Mouse (Mus musculus) forebrain, postnatal 0 days (tissue): ENCODE measurements around the gene Phf19. TPM values are rescaled to one million over a fixed set of nuclear protein-coding genes. Genes with fewer than 3 reads are reported as not detected.

Experiments
- ATAC-seq: fragments of 200-750 bp; cut with Nextera tagmentation; 2 replicates; pipeline ENCODE4 v1.8.0; 2017; ENCODE audit warnings: mild to moderate bottlenecking, moderate library complexity
- DNase-seq: peaks from one replicate; pipeline ENCODE4 v3.0.0-alpha.2; 2015
- H3K27ac ChIP-seq: fragments of 300-500 bp; sonication (generic); 2 replicates; pipeline ENCODE4 v1.5.1; 2014; ENCODE audit warnings: low read depth, mild to moderate bottlenecking, antibody characterized with exemption, low read length, moderate library complexity, mixed read lengths
- H3K27me3 ChIP-seq: fragments of 300-500 bp; sonication (generic); 2 replicates; pipeline ENCODE4 v1.6.1; 2014; ENCODE audit warnings: mild to moderate bottlenecking, low read length, mixed read lengths; ENCODE audit not compliant: insufficient read depth
- H3K36me3 ChIP-seq: fragments of 300-500 bp; sonication (generic); 2 replicates; pipeline ENCODE4 v1.6.1; 2014; ENCODE audit warnings: mild to moderate bottlenecking, moderate library complexity; ENCODE audit not compliant: insufficient read depth
- H3K4me1 ChIP-seq: fragments of 300-500 bp; sonication (generic); 2 replicates; pipeline ENCODE4 v1.6.1; 2014; ENCODE audit warnings: antibody characterized with exemption; ENCODE audit not compliant: insufficient read depth
- H3K4me2 ChIP-seq: fragments of 300-500 bp; sonication (generic); 2 replicates; pipeline ENCODE4 v1.6.1; 2014; ENCODE audit warnings: low read depth, mild to moderate bottlenecking, moderate library complexity
- H3K4me3 ChIP-seq: fragments of 300-500 bp; sonication (generic); 2 replicates; pipeline ENCODE4 v1.5.1; 2014; ENCODE audit warnings: low read depth, low read length, mixed read lengths
- H3K9ac ChIP-seq: fragments of 300-500 bp; sonication (generic); 2 replicates; pipeline ENCODE4 v1.6.1; 2014; ENCODE audit warnings: mild to moderate bottlenecking
- H3K9me3 ChIP-seq: fragments of 300-500 bp; sonication (generic); 2 replicates; pipeline ENCODE4 v1.6.1; 2016; ENCODE audit warnings: low read length
- CTCF ChIP-seq: sonication (generic); IDR thresholded peaks from 2 replicates; pipeline ENCODE4 v1.5.1; 2016; ENCODE audit warnings: antibody characterized with exemption, control low read depth, low read depth
- WGBS: fragments of 180-500 bp; shearing (Covaris S2); extraction: QIAGEN DNeasy Blood & Tissue Kit; methylation state at CpG from one replicate; pipeline ENCODE4 v1.1.7; 2014; 5-methylcytosine and 5-hydroxymethylcytosine counted together
- polyA plus RNA-seq: library from polyadenylated mRNA; unstranded; fragments of >200 nt; fragmentation: Nextera tagmentation; extraction: Ambion mirVana; gene quantifications from 2 replicates; pipeline ENCODE4 v1.2.1, GENCODE M21; 2015
- total RNA-seq: library from RNA; depleted of rRNA; stranded (reverse); fragments of >200 nt; gene quantifications from 2 replicates; pipeline ENCODE4 v1.2.3, GENCODE M21; 2014

The Phf19 gene
- total and polyA plus RNA-seq, 2 experiments from 2014 or later = 2.4 to 2.5 TPM

DNA sequence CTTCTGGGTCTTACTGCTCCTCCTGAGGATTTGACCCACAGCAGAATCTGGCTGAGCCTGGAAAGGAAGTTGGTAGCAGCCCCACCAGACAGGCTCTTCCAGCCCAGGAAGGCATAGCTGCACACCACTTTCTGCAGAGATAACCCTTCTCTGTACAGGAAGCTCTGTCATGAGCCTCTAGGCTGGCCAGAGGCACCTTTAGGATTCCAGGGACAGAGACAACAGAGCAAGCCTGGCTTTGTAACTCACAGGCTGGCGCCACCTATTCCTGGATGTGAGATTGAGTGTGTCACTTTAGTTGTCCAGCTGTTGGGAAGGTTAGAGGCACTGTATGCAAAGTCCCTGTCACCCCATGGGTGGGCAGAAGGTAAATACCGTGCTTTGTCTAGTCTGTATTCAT, 1.3 kb upstream of the Phf19 start:
- DNase-seq (no peak), ATAC-seq (no peak)
- Histone ChIP-seq H3K27me3 (peaks cover 13% of the 10 kb centered on the region; the same call in 1 of the 2 replicates), H3K9me3 (no peaks in the 10 kb centered on the region), H3K9ac (no peak overlapping the region), H3K27ac (no peak overlapping the region), H3K36me3 (no peaks in the 10 kb centered on the region), H3K4me3 (no peak overlapping the region), H3K4me1 (no peaks in the 10 kb centered on the region), H3K4me2 (no peak overlapping the region)
- 52% methylated on average over 2 of the region's 2 CpGs for WGBS
- TF ChIP-seq CTCF = no peak

DNA sequence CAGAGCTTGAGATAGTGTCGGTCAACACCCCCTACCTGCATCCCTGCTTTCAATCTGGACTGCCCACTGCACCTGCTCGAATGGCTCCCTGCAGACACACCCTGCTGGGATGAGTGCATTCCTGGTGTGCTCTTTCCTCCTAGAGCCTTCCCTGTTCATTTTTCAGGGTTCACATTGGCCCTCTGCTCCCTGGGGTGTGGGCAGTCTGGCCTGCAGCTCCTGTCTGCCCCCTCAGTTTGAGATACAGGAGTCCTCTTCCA, 927 bp upstream of the Phf19 start:
- WGBS = 23% methylated on average over 2 of the region's 2 CpGs
- no peak overlapping the region for H3K4me3 ChIP-seq
- peak overlapping the region; percentile 94 for H3K4me2 ChIP-seq

DNA sequence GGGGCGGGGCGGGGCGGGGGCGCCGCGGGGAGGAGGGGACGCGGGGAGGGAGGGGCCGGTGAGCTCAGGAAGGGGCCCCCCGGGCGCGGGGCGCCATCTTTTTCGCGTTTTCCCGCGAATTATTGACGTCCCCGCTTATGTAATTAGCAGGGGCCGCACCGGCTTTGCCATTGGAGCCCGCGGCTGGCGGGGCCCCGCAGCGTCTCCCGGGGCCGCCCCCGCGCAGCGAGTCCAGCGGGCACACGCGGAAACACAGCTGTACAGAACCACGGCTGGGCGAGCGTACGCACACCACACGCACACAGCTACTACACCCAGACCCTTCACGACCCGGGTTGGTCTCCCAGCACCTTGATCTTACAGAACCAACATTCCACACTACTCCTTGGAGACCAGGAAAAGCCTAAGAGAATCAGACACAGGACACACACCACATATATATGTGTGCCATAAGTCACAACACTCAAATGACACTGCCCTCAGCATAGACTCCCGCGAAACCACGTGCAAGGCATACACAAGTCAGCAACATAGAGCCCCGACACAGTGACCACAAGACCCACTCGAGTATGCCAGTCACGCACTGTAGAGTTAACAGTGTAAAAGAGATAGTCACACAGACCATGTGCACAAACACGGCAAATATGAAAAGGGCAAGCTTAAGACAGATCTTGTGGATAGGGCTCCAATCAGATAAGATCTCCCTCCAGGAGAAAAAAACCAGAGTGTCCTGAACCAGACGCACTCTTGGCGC, 420 bp upstream of the Phf19 start:
- peak overlapping the region; percentile 48 for H3K4me3 ChIP-seq
- no peaks in the 10 kb centered on the region for H3K36me3 ChIP-seq
- ATAC-seq (peak; percentile 74), DNase-seq (peak; percentile 47)
- H3K4me1 ChIP-seq = no peaks in the 10 kb centered on the region
- TF ChIP-seq CTCF = no peak
- H3K4me2 ChIP-seq = peak overlapping the region; percentile 94
- WGBS = 5% methylated on average over 39 of the region's 50 CpGs
- no peak overlapping the region for H3K27ac ChIP-seq
- H3K9ac ChIP-seq = peak overlapping the region; percentile 57
- peaks cover 13% of the 10 kb centered on the region; the same call in 1 of the 2 replicates for H3K27me3 ChIP-seq
- no peaks in the 10 kb centered on the region for H3K9me3 ChIP-seq

More for the DNA sequence above, 927 bp upstream of the Phf19 start:
- no peaks in the 10 kb centered on the region for H3K4me1 ChIP-seq
- no peak overlapping the region for H3K27ac ChIP-seq
- ATAC-seq (no peak), DNase-seq (no peak)
- no peaks in the 10 kb centered on the region for H3K9me3 ChIP-seq
- peaks cover 13% of the 10 kb centered on the region; the same call in 1 of the 2 replicates for H3K27me3 ChIP-seq
- no peak for TF ChIP-seq CTCF
- H3K36me3 ChIP-seq = no peaks in the 10 kb centered on the region
- no peak overlapping the region for H3K9ac ChIP-seq

DNA sequence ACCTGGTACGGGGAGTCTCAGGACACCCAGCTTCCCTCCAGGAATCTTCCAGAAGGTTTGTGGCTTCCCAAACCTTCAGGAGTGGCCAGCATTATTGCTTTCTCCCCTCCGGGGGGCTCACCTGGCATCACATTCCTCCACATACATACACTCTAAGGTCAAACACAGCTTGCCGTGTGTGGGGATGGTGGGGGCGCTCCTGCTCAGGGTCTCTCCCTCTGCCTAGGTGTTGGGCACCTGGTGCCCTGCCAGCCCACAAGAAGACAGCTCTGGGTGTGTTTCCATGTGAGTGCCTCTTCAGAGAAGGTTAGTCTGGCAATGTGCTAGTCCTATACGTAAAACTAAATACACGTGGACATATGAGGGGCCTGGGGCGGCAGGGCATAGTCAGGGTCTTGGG, 1.2 kb downstream of the Phf19 start:
- Histone ChIP-seq H3K9ac (no peak overlapping the region; the same call in 1 of the 2 replicates), H3K4me1 (no peaks in the 10 kb centered on the region), H3K9me3 (no peaks in the 10 kb centered on the region), H3K4me2 (peak overlapping the region; percentile 94; the same call in 1 of the 2 replicates), H3K27me3 (peaks cover 13% of the 10 kb centered on the region; the same call in 1 of the 2 replicates), H3K36me3 (no peaks in the 10 kb centered on the region), H3K27ac (no peak overlapping the region), H3K4me3 (no peak overlapping the region)
- no peak for DNase-seq
- no peak for TF ChIP-seq CTCF
- WGBS = 45% methylated on average over 7 of the region's 7 CpGs
- ATAC-seq = no peak

DNA sequence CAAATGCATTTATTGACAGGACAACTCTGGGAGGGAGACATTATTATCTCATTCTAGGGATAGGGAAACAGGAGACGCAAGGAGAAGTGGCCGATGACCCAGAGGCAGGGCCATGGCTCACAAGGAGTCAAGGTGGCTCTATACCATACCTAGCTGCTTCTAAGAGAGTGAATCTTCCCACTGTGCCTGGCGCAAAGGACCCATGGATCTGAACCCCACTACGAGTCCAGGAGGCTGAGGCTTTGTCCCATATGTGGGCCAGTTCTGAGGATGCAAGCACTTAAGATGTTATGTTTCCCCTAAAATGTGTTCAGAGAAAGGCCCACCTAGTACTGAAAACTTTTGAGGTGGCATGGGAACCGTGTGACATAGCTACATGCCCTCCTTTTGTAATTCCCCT, 2.0 kb downstream of the Phf19 start:
- H3K4me3 ChIP-seq = no peak overlapping the region

DNA sequence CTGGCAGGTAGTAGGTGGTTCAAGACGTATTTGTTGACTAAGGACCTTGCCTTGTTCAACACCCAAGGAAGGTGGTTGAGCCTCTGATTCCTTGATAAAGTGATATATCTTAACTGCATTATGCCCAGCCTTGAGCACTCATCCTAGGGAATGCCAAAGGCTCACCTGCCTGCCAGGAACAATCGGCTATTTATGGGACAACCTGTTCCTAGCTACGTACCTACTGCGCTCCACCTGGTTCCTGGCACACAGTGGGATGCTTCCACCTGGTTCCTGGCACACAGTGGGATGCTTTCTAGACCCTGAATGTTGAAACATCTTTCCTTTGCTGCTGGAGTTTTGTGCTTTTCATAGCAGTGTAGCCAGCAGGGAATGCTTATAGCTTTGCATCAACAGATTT, 4.1 kb downstream of the Phf19 start:
- no peak for TF ChIP-seq CTCF
- H3K4me2 ChIP-seq = no peak overlapping the region
- H3K27me3 ChIP-seq = peaks cover 10% of the 10 kb centered on the region; the same call in 1 of the 2 replicates
- no peak overlapping the region for H3K9ac ChIP-seq
- WGBS = 92% methylated on average over 4 of the region's 4 CpGs
- no peak for DNase-seq
- no peak overlapping the region for H3K4me3 ChIP-seq
- no peak overlapping the region for H3K27ac ChIP-seq
- ATAC-seq = no peak
- H3K36me3 ChIP-seq = no peaks in the 10 kb centered on the region
- no peaks in the 10 kb centered on the region for H3K9me3 ChIP-seq
- H3K4me1 ChIP-seq = no peaks in the 10 kb centered on the region

More for the DNA sequence above, 2.0 kb downstream of the Phf19 start:
- no peak for DNase-seq
- Histone ChIP-seq H3K36me3 (no peaks in the 10 kb centered on the region), H3K27ac (no peak overlapping the region), H3K4me2 (no peak overlapping the region), H3K4me1 (no peaks in the 10 kb centered on the region), H3K27me3 (peaks cover 13% of the 10 kb centered on the region; the same call in 1 of the 2 replicates), H3K9me3 (no peaks in the 10 kb centered on the region), H3K9ac (no peak overlapping the region)
- no peak for ATAC-seq
- WGBS = 88% methylated on average over 5 of the region's 5 CpGs
- TF ChIP-seq CTCF = no peak

DNA sequence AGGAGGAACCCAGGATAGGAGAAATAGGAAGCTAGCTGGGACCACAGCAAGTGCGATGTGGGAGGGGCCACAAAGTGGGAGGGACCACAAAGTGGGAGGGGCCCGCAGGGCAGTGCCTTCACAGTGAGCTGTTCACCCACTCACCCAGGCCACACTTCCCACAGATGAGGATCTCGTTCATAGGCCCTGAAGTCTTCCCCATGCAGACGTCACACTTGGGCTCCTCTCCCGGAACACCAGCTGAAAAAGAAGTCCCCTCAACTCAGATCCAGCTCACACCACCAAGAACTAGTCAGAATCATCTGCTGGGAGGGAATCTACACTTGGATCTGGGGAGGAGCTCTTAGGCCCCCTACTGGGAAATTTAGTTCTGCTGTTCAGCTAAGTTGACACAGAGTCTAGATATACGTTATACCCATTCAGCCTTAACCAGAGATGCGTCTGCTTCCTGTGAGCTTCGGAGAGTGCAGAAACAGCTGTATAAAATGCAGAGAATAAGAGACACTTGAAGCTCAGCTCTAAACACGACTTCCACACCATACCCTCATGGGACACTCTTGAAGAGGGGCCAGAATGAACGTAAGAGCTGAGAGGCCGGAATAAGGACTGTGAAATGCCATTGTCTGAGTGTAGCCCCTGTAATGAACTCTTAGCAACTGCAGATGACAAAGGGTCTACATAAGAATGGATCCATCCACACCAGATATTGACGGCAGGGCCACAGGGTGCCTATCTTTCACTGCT, 6.8 kb downstream of the Phf19 start:
- no peak overlapping the region for H3K27ac ChIP-seq
- 61% methylated on average over 12 of the region's 12 CpGs for WGBS
- no peaks in the 10 kb centered on the region for H3K36me3 ChIP-seq
- TF ChIP-seq CTCF = no peak
- H3K4me3 ChIP-seq = no peak overlapping the region
- no peaks in the 10 kb centered on the region for H3K27me3 ChIP-seq
- H3K4me1 ChIP-seq = peaks cover 9% of the 10 kb centered on the region; the same call in 1 of the 2 replicates
- H3K9me3 ChIP-seq = no peaks in the 10 kb centered on the region
- H3K9ac ChIP-seq = no peak overlapping the region
- no peak overlapping the region for H3K4me2 ChIP-seq
- no peak for DNase-seq
- no peak for ATAC-seq
